Mouse (Mus musculus): ENCODE measurements around the gene Ptpn6.

GRCm38 (mm10) chr6:124717968-124718367 is 20.5 kb downstream of the Ptpn6 start:
- no peak for TF ChIP-seq CTCF (conservative IDR thresholded peaks at IDR 0.05; ENCODE audit: insufficient read depth, insufficient read length, low read depth, low read length)
- no peak for TF ChIP-seq POLR2A (IDR thresholded peaks at IDR 0.05; ENCODE audit: low read depth, low read length)

All from kidney, adult 2 months (tissue).